Mouse (Mus musculus): ENCODE measurements around the gene Ankrd27. TPM values are rescaled to one million over a fixed set of nuclear protein-coding genes. Genes with fewer than 3 reads are reported as not detected.

Ankrd27 gene
- polyA plus RNA-seq, 1 experiment, result 12.8 TPM

DNA sequence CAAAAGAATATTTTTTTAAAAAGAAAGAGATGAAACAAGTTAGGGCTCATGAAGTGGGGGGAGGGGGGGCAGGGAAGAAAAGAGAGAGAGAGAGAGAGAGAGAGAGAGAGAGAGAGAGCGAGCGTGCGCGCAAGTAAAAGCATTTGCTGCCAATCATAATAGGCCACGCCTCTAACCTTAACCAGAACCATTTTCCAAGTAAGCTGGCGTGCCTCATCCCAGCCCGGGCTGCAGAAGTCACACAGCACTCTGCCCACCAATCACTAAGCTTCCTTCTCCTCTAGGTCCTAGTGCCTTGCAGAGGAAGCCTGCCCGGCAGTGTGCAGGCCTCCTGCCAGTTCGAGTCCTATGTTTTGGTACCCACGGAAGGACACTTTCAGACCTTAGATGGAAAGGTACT lies 14.0 kb downstream of the Ankrd27 start:
- Histone ChIP-seq H3K27me3 (ENCODE audit: control insufficient read depth, insufficient read depth, low read length) (no peaks in the 10 kb centered on the region), H3K4me3 (ENCODE audit: control insufficient read depth, low read depth, low read length) (no peak overlapping the region), H3K4me1 (ENCODE audit: control insufficient read depth, insufficient read depth, low read length) (no peaks in the 10 kb centered on the region), H3K36me3 (ENCODE audit: control insufficient read depth, insufficient read depth, low read length) (no peaks in the 10 kb centered on the region), H3K27ac (ENCODE audit: control insufficient read depth, insufficient read depth, low read depth, low read length) (no peak overlapping the region)
- TF ChIP-seq POLR2A (IDR thresholded peaks at IDR 0.05; ENCODE audit: control insufficient read depth, low read depth, low read length), result no peak
- TF ChIP-seq CTCF (IDR thresholded peaks at IDR 0.05; ENCODE audit: control insufficient read depth, insufficient read depth, insufficient replicate concordance, low read depth, low read length), result no peak

DNA sequence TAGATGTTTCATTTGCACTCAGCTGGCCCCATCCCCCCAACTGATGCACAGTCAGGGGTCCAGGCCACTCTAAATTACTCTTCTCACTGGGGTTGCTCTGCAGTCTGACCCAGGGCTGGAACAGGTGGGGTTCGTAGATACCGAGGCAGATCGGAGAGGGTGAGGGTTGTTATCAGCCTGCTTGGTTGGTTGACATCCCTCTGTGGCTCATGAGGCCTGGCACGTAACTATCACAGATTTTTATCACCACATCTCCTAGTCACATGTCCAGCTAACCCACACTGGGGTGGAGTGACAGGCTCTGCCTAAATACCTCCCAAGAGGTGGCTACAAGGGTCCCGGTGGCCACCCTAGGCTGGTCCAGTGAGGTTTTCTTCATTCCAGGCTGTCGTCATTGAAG lies 15.1 kb downstream of the Ankrd27 start:
- Histone ChIP-seq H3K27me3 (ENCODE audit: control insufficient read depth, insufficient read depth, low read length) (no peaks in the 10 kb centered on the region), H3K27ac (ENCODE audit: control insufficient read depth, insufficient read depth, low read depth, low read length) (no peak overlapping the region), H3K4me1 (ENCODE audit: control insufficient read depth, insufficient read depth, low read length) (no peaks in the 10 kb centered on the region), H3K36me3 (ENCODE audit: control insufficient read depth, insufficient read depth, low read length) (no peaks in the 10 kb centered on the region), H3K4me3 (ENCODE audit: control insufficient read depth, low read depth, low read length) (no peak overlapping the region)
- TF ChIP-seq POLR2A (IDR thresholded peaks at IDR 0.05; ENCODE audit: control insufficient read depth, low read depth, low read length) (no peak), CTCF (IDR thresholded peaks at IDR 0.05; ENCODE audit: control insufficient read depth, insufficient read depth, insufficient replicate concordance, low read depth, low read length) (no peak)

DNA sequence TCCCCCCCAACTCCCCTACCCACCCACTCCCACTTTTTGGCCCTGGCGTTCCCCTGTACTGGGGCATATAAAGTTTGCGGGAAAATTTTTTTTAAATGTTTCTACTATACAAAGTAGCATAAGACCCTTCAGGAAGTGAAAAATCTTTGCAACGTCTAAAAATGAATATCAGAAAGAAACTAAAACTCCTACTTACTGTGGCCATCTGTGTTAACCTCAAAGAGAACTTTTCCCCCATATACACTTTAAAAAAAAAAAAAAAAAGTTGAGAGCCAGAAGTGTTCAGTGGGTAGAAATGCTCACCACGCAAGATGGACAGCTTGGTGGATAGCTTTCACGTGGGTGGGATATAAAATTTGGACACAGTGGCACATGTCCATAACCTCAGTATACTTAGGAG lies 16.7 kb downstream of the Ankrd27 start:
- H3K4me3 ChIP-seq (ENCODE audit: control insufficient read depth, low read depth, low read length), result no peak overlapping the region
- no peak for TF ChIP-seq CTCF (IDR thresholded peaks at IDR 0.05; ENCODE audit: control insufficient read depth, insufficient read depth, insufficient replicate concordance, low read depth, low read length)
- no peak for TF ChIP-seq POLR2A (IDR thresholded peaks at IDR 0.05; ENCODE audit: control insufficient read depth, low read depth, low read length)
- H3K4me1 ChIP-seq (ENCODE audit: control insufficient read depth, insufficient read depth, low read length), result no peaks in the 10 kb centered on the region
- no peaks in the 10 kb centered on the region for H3K36me3 ChIP-seq (ENCODE audit: control insufficient read depth, insufficient read depth, low read length)
- H3K27me3 ChIP-seq (ENCODE audit: control insufficient read depth, insufficient read depth, low read length), result no peaks in the 10 kb centered on the region
- no peak overlapping the region for H3K27ac ChIP-seq (ENCODE audit: control insufficient read depth, insufficient read depth, low read depth, low read length)

DNA sequence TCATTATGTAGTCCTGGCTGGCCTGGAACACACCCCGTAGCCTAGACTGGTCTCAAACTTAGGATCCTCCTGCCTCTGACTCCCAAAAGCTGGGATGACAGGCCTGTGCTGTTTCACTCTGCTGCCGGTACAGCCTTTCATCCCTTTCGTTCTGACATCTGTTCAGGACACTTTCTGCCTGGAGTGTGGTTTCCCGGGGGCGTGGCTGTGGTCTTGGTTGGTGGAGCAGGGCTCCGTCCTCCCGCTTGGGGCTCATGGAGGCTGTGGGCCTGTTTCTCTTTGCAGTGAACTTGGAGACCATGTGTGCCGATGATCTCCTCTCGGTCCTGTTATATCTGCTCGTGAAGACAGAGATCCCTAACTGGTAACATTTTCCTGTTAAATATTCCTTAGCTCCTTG lies 20.8 kb downstream of the Ankrd27 start:
- Histone ChIP-seq H3K36me3 (ENCODE audit: control insufficient read depth, insufficient read depth, low read length) (no peaks in the 10 kb centered on the region), H3K4me3 (ENCODE audit: control insufficient read depth, low read depth, low read length) (no peak overlapping the region), H3K27ac (ENCODE audit: control insufficient read depth, insufficient read depth, low read depth, low read length) (no peak overlapping the region), H3K4me1 (ENCODE audit: control insufficient read depth, insufficient read depth, low read length) (no peaks in the 10 kb centered on the region), H3K27me3 (ENCODE audit: control insufficient read depth, insufficient read depth, low read length) (no peaks in the 10 kb centered on the region)
- TF ChIP-seq CTCF (IDR thresholded peaks at IDR 0.05; ENCODE audit: control insufficient read depth, insufficient read depth, insufficient replicate concordance, low read depth, low read length) (no peak), POLR2A (IDR thresholded peaks at IDR 0.05; ENCODE audit: control insufficient read depth, low read depth, low read length) (no peak)

DNA sequence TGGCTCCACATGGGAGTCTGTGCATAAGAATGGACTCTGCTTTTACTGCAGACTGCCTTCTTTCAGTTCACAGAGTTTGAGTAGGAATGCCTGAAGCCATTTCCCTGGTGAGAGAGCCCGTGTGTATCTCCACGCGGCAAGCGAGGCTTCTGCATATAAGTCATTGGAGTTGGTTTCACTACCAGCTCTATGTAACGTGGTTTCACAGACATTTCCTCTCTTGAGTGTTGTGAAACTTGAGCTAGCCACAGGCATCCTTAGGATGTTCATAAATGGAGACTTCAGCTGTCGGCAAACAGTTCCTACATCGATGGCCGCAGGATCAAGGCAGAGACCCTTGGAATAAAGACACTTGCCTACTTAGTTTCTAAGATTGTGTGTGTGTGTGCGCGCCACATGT lies 23.2 kb downstream of the Ankrd27 start:
- no peaks in the 10 kb centered on the region for H3K36me3 ChIP-seq (ENCODE audit: control insufficient read depth, insufficient read depth, low read length)
- H3K4me3 ChIP-seq (ENCODE audit: control insufficient read depth, low read depth, low read length), result no peak overlapping the region
- H3K4me1 ChIP-seq (ENCODE audit: control insufficient read depth, insufficient read depth, low read length), result peaks cover 3% of the 10 kb centered on the region; the same call in 1 of the 2 replicates
- H3K27ac ChIP-seq (ENCODE audit: control insufficient read depth, insufficient read depth, low read depth, low read length), result no peak overlapping the region
- TF ChIP-seq CTCF (IDR thresholded peaks at IDR 0.05; ENCODE audit: control insufficient read depth, insufficient read depth, insufficient replicate concordance, low read depth, low read length) (no peak), POLR2A (IDR thresholded peaks at IDR 0.05; ENCODE audit: control insufficient read depth, low read depth, low read length) (no peak)
- no peaks in the 10 kb centered on the region for H3K27me3 ChIP-seq (ENCODE audit: control insufficient read depth, insufficient read depth, low read length)

DNA sequence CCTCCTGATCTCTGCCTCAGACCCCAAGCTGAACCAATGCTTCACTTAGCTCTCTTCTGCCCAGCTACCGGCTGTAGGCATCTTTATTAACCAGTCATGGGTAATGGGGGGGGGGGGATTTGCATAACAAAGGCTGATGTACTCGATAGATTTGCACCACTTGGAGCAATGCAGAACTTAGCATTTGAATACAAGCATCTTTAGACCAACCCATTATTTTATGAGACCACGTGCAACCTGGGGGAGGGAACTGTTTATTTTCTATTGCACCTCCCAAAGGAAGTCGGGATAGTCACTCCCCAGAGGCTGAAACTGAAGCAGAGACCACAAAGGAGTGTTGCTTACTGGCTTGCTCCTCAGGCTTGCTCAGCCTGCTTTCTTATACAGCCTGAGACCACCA lies 31.5 kb downstream of the Ankrd27 start:
- Histone ChIP-seq H3K27ac (ENCODE audit: control insufficient read depth, insufficient read depth, low read depth, low read length) (no peak overlapping the region), H3K4me3 (ENCODE audit: control insufficient read depth, low read depth, low read length) (no peak overlapping the region), H3K4me1 (ENCODE audit: control insufficient read depth, insufficient read depth, low read length) (no peaks in the 10 kb centered on the region), H3K36me3 (ENCODE audit: control insufficient read depth, insufficient read depth, low read length) (no peaks in the 10 kb centered on the region; the same call in 1 of the 2 replicates), H3K27me3 (ENCODE audit: control insufficient read depth, insufficient read depth, low read length) (no peaks in the 10 kb centered on the region)
- TF ChIP-seq CTCF (IDR thresholded peaks at IDR 0.05; ENCODE audit: control insufficient read depth, insufficient read depth, insufficient replicate concordance, low read depth, low read length), result no peak
- no peak for TF ChIP-seq POLR2A (IDR thresholded peaks at IDR 0.05; ENCODE audit: control insufficient read depth, low read depth, low read length)

DNA sequence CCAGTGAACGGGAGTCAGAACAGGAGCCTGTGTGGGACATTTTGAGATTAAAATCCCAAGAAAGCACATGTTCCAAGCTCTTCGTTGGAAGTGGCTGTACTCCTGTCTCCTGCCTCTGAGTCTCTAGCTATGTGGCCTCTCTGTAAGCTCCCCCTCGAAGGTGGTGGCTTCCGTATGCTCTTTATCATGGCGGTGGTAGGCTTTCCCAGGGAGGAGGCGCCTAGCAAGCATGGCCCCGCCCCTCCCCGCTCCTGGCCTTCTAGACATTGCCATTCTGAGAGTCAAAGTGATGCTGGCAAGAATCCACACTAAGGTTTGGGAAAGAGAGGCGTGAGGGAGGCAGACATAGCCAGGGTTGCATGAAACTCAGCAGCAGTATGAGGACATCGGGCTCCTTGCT lies 36.6 kb downstream of the Ankrd27 start:
- no peak overlapping the region for H3K4me3 ChIP-seq (ENCODE audit: control insufficient read depth, low read depth, low read length)
- TF ChIP-seq CTCF (IDR thresholded peaks at IDR 0.05; ENCODE audit: control insufficient read depth, insufficient read depth, insufficient replicate concordance, low read depth, low read length) (no peak), POLR2A (IDR thresholded peaks at IDR 0.05; ENCODE audit: control insufficient read depth, low read depth, low read length) (no peak)
- no peaks in the 10 kb centered on the region for H3K36me3 ChIP-seq (ENCODE audit: control insufficient read depth, insufficient read depth, low read length)
- no peaks in the 10 kb centered on the region for H3K4me1 ChIP-seq (ENCODE audit: control insufficient read depth, insufficient read depth, low read length)
- H3K27me3 ChIP-seq (ENCODE audit: control insufficient read depth, insufficient read depth, low read length), result no peaks in the 10 kb centered on the region
- no peak overlapping the region for H3K27ac ChIP-seq (ENCODE audit: control insufficient read depth, insufficient read depth, low read depth, low read length)

DNA sequence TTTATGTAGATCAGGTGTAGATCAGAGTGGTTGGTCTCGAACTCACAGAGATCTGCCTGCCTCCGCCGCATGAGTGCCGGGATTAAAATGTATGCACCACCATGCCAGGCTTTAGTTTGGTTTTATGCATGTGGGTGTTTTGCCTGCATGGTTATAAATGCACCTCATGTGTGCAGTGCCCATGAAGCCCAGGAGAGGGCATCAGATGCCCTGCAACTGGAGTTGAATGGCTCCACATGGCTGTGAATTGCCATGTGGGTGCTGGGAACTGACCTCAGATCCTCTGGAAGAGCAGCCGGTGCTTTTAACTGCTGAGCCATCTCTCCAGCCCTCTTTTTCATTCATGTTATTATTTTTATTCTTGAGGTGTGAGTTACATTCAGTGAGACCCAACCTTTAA lies 40.0 kb downstream of the Ankrd27 start:
- Histone ChIP-seq H3K36me3 (ENCODE audit: control insufficient read depth, insufficient read depth, low read length) (no peaks in the 10 kb centered on the region), H3K27ac (ENCODE audit: control insufficient read depth, insufficient read depth, low read depth, low read length) (no peak overlapping the region), H3K27me3 (ENCODE audit: control insufficient read depth, insufficient read depth, low read length) (no peaks in the 10 kb centered on the region), H3K4me3 (ENCODE audit: control insufficient read depth, low read depth, low read length) (no peak overlapping the region), H3K4me1 (ENCODE audit: control insufficient read depth, insufficient read depth, low read length) (no peaks in the 10 kb centered on the region)
- TF ChIP-seq POLR2A (IDR thresholded peaks at IDR 0.05; ENCODE audit: control insufficient read depth, low read depth, low read length) (no peak), CTCF (IDR thresholded peaks at IDR 0.05; ENCODE audit: control insufficient read depth, insufficient read depth, insufficient replicate concordance, low read depth, low read length) (no peak; the same call in 1 of the 2 replicates)

Measured in testis, adult 2 months (tissue).